Mouse (Mus musculus) kidney, postnatal 36 days (tissue): ENCODE data around the gene Slc25a54.

Experiments
- DNase-seq, 2 experiments: peaks; one replicate each; pipeline ENCODE4 v3.0.0; 2021 to 2022; ENCODE audit warnings: mixed read lengths in 2 of 2

Gene Slc25a54

DNA sequence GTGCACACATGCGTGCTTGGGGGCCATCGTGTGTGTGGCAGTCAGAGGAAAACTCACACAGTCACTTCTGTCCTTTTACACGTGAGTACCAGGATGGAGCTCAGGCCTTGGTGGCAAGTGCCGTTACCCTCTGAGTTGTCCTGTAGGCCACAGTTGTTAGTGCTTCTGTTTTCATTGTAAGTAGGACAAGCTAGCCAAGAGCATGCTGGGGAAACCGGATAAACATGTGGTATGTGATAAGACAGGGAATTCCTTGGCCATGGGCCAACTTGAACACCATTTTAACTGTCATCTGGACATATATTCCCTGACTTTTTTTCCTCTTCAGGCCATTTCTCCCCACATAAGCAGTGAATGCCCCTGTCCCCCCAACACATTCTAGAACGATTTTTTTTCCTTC, 45.3 kb downstream of the Slc25a54 start:
- DNase-seq = no peak

DNA sequence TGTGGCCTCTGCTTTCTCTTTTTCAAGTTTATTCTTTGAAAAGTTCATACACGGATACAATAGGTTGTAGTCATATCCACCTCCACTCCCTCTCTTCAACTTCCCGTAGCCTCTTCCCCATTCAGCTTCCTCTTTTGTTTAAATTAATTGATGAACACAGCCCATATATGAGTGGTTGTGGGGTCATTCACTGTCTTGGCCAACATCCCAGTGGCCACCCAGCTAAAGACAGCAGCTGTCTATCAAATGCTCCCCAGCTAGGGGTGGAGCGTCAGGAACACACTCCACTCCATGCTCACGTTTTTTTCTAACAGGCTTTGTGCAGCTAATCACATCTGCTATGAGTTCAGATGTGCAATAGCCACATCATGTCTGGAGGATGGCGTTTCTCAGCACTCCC, 49.5 kb downstream of the Slc25a54 start:
- DNase-seq = no peak

DNA sequence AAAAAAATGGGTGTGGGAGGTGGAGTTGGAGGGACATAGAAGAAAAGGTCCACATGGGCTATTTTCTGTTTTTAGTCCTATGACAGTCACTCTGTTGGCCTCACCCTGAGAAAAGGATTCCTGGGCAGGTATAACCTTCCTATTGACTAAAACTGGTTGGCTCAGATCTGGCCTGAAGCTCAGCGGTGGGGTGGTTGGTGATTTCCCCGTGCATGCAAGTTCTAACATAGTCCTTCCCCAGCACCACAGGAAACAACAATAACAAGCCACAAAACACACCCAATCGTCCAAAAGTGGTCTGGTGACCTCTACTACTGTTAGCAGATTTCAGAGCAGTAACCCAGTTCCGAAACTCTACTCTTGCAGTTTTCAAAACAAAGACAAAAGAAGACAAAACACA, 52.7 kb downstream of the Slc25a54 start:
- no peak for DNase-seq

DNA sequence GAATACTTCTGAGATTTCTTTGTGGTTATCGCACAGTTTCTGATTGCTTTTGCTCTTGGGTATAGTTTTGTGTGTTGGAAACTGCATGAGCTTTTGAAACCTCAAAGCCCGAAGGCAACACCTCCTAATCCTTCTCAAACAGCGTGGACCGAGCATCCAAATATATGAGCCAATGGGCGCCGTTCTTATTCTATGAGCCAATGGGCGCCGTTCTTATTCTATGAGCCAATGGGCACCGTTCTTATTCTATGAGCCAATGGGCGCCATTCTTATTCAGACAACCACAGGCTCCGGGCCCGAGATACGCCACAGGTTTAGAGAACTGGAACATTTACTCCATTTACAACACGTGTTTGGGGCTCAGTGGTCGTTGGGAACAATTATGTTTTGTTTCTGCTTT, 53.8 kb downstream of the Slc25a54 start:
- DNase-seq = no peak

DNA sequence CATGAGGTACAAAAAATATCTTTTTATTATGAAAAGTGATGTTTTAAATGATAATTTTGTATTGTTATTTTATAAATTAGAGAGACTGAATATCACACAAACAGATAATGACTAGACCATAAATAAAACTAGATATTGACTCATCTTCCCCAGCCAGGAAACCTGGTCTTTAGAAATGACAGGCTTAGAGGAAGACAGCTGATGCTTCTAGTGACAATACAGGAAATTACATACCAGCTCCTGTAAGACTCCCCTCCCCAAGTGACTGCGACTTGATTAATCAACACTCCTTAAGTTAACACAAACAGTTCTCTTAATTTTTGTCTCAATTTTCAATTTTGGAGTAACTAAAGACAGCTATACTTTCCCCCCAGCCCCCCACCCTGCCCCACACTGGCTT, 55.1 kb downstream of the Slc25a54 start:
- DNase-seq = no peak

DNA sequence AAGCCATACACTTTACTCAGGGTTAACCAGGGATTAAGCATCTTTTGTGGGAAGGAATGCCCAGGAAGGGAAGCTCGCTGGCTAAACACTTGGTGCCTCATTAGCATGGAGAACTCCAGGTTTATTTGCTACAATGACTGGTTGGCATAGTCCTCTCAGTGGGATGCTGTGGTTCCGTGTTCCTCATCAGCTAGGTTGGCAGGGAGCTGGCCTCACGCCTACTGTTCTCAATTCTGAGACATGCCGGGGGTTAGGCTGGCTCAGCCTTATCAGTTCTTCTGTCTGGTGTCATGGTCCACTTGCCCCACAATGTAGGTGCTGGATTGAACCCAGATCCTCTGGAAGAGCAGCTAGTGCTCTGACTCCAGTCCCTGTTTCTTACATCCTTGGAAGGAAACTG, 72.3 kb downstream of the Slc25a54 start:
- DNase-seq = no peak

DNA sequence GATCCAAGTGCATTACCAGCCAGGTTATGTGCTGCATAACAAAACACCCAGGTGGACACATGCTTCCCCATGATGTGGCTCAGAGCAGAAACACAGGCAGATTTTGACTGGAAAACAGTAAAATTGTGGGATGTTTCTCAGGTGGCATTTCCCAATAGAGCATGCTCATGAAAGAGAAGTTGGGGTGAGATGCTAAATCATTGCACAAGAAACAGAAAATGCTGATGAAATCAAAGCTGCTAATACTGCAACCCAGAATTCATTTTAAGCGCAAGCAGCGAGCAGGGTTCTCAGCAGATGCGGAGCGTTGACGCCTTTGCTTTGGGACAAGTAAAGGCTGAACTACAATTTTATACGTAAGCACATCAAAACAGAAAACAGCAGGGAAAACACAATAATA, 73.1 kb downstream of the Slc25a54 start:
- DNase-seq = no peak

DNA sequence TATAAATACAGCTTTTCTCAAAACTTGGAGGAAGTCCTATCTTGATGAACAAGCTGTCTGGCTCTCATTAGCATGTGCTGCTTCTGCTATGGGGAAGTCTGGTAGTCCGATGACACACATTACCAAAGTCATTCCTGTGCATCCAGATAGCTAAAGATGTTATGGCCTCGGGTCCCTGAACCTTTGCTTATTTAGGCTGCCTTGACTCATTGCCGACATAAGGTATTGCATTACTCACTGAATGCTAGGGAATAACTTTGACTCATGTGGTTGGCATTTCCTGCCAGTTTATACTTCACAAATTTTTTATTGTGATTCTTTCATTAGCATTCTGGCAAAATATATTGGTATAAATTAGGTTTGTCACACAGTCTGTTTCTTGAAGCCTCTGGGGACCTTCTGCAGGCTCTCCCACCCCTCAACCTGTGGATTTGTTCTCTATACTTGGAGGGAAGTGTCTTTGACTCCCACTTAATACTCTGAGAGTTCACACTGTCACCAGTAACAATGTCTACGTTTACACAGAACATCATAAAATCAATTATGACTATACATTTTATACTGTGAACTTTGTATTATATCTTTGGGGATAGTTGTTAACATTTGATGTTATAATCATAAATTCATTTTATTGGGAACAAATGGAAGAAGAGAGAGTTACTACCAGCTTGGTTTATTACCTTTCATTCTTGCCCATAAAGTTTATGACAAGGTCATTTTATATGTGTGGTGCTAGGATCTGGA, 75.8 kb downstream of the Slc25a54 start:
- no peak for DNase-seq

DNA sequence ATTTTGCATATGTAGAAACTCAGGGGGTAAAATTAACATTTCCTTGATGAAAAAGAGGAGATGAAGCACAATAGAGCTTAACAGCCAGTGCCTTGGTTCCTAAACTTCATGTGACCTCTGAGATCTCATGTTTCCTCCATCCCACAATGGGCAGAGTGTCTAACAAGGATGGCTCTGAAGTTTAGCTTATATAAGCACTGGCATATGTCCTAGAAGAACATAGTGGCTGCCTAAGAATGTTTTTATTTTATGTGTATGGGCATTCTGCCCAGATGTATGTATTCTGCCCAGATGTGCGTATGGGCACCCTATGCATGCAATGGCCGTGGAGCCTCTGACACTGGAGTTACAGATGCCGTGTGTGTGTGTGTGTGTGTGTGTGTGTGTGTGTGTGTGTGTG, 77.2 kb downstream of the Slc25a54 start:
- no peak for DNase-seq

DNA sequence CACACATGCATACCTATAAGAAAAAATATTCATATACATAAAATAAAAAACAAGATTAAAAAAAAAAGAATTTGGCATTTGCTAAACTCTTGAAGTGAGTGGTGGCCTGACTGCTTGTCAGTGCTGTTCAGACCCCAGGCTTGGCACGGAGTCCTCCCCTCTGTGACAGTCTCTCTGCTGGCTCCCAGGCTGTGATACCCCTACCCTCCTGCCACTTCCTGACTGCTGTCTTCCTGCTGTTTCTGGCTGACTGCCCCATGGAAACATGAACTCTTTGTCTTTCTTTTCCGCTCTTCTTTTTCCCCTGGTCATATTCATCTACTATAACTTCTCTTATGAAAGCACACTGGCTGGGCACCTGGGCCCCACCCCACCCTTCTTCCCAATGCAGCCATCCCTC, 83.8 kb downstream of the Slc25a54 start:
- no peak for DNase-seq

DNA sequence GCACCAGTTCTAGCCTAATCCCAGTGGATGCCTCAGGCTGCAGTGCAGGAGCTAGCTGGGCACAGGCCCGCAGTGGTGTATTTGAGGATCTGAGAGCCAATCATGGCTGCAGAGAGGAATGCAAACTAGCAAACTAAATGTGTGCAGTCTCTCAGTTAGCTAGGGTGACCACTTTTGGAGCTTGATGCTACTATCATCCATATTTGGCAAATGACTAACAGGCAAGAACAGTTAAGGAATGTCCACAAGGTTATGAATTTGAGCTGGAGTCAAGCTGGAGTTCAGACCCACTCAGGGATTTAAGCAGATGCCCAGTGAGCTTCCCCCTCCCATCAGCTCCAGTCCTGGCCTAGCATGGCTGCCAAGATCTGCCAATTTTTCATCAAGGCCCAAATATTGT, 84.4 kb downstream of the Slc25a54 start:
- DNase-seq = no peak

DNA sequence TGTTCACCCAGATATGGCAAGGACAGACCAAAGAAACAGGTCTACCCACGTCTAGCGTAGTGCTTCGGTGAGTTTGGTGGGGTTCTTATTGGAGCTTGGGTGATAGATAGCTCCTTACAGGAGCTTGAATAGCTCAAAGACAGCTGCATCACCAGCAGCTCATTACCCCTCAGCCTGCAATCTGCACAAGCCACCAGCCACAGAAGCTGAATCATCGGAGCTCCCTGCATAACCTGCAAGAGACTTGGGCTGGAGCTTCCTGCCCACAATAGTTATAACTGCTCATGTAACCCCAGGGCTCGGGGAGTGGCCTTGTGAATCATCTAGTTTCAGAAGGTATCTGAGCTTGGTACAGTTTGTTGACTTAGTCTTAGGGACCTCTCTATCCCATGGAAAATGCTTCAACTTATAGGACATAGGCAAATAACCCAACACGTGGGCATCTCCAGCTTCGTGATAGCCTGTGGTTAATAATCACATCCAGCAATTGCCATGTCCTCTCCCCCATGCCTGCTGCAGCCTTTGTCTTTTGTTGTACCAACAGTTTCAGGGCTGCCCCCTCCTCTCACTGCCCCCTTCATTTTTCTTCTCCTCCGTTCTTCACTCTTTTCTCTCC, 85.1 kb downstream of the Slc25a54 start:
- no peak for DNase-seq
